Mouse (Mus musculus) limb, embryonic 13.5 days (tissue): ENCODE measurements around the gene Rimbp2. TPM values are rescaled to one million over a fixed set of nuclear protein-coding genes. Genes with fewer than 3 reads are reported as not detected.
"Not testable (repeated sequence)": the region's sequence is repeated elsewhere in the genome, so short reads cannot be mapped to it uniquely, and the experiment has no call there.

Experiments used
- ATAC-seq: fragments of 200-750 bp; cut with Nextera tagmentation; 2 replicates; pipeline ENCODE4 v1.8.0; 2017; ENCODE audit warnings: low read depth, moderate number of reproducible peaks, moderate TSS enrichment; ENCODE audit not compliant: low FRiP score
- H3K27ac ChIP-seq: fragments of 300-500 bp; sonication (generic); 2 replicates; pipeline ENCODE4 v1.5.1; 2015; ENCODE audit warnings: inconsistent platforms, mild to moderate bottlenecking, moderate library complexity
- H3K27me3 ChIP-seq: fragments of 300-500 bp; sonication (generic); 2 replicates; pipeline ENCODE4 v1.6.1; 2015; ENCODE audit warnings: mild to moderate bottlenecking, inconsistent platforms
- H3K36me3 ChIP-seq: fragments of 300-500 bp; sonication (generic); 2 replicates; pipeline ENCODE4 v1.6.1; 2015; ENCODE audit warnings: inconsistent platforms, mild to moderate bottlenecking, moderate library complexity
- H3K4me1 ChIP-seq: fragments of 300-500 bp; sonication (generic); 2 replicates; pipeline ENCODE4 v1.6.1; 2015; ENCODE audit warnings: inconsistent platforms
- H3K4me2 ChIP-seq: fragments of 300-500 bp; sonication (generic); replicated peaks from 2 replicates; pipeline ENCODE4 v1.6.1; 2015; ENCODE audit warnings: inconsistent platforms, mild to moderate bottlenecking, moderate library complexity
- H3K4me3 ChIP-seq: fragments of 300-500 bp; sonication (generic); 2 replicates; pipeline ENCODE4 v1.5.1; 2015; ENCODE audit warnings: moderate library complexity, mild to moderate bottlenecking, inconsistent platforms
- H3K9ac ChIP-seq: fragments of 300-500 bp; sonication (generic); 2 replicates; pipeline ENCODE4 v1.6.1; 2015; ENCODE audit warnings: mild to moderate bottlenecking, inconsistent platforms
- H3K9me3 ChIP-seq: fragments of 300-500 bp; sonication (generic); 2 replicates; pipeline ENCODE4 v1.6.1; 2016; ENCODE audit warnings: inconsistent platforms
- WGBS: fragments of 180-500 bp; shearing (Covaris S2); methylation state at CpG from one replicate; pipeline ENCODE4 v1.1.7; 2015; 5-methylcytosine and 5-hydroxymethylcytosine counted together
- polyA plus RNA-seq: library from polyadenylated mRNA; unstranded; fragments of >200 nt; fragmentation: Nextera tagmentation; extraction: Ambion mirVana; gene quantifications from 2 replicates; pipeline ENCODE4 v1.2.1, GENCODE M21; 2015

The Rimbp2 gene
- polyA plus RNA-seq, 1 experiment from 2014 or later, result 0.04 TPM

DNA sequence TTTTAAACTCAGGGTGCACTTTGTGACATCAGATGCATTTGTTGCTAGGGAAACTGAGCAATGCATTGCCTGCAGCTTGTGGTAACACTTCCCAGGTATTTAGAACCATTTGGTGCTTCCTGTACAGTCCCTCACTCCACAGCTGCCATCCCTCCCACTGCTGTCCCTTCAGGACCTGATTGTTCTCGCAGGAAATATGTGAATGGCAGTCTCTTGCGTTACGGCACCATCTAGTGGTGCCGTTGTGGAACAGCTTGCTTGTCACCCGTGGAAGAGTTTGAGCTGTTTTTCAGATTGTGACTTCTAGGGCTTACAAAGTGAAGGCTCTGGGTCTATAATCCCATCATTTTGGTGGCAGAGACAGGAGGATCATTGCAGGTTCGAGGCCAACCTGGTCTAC, 219.3 kb downstream of the Rimbp2 start:
- Histone ChIP-seq H3K27me3 (0 out of 2 replicates have a peak, but pooled peaks cover 6% of the 10 kb centered on the region), H3K4me3 (no peak overlapping the region), H3K4me1 (no peaks in the 10 kb centered on the region), H3K9me3 (no peaks in the 10 kb centered on the region), H3K36me3 (no peaks in the 10 kb centered on the region), H3K4me2 (no peak overlapping the region), H3K27ac (no peak overlapping the region), H3K9ac (no peak overlapping the region)
- ATAC-seq, result no peak
- WGBS, result 3% methylated on average over 6 of the region's 6 CpGs

DNA sequence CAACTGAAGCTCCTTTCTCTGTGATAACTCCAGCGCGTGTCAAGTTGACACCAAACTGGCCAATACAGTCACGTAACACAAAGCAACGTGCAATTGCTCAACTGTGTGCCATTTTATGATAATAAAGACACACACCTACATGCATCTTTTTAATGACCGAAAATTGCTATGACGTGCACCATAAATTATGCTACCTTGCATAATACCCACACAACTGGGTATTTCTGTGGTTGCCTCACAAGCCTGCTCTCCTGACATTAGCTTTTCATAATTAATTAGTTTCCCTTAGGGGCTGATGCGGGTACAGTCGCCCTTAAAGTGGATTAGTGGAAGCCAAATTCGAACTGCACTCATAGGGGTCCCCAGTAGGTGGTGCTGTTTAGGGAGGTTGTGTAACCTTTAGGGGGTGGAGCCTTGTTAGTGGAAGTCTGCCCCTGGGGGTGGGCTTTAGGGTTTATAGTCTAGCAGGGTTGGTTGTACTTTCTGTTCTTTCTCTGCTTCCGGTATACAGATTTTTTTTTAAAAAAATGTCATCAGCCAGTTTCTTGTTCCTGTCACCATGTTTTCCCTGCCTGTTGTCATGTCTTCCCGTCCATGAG, 220.8 kb downstream of the Rimbp2 start:
- Histone ChIP-seq H3K4me3 (no peak overlapping the region), H3K4me1 (no peaks in the 10 kb centered on the region), H3K27ac (no peak overlapping the region), H3K9me3 (no peaks in the 10 kb centered on the region), H3K27me3 (0 out of 2 replicates have a peak, but pooled peaks cover 6% of the 10 kb centered on the region), H3K9ac (no peak overlapping the region), H3K36me3 (no peaks in the 10 kb centered on the region), H3K4me2 (no peak overlapping the region)
- 71% methylated on average over 11 of the region's 11 CpGs for WGBS
- ATAC-seq, result no peak

DNA sequence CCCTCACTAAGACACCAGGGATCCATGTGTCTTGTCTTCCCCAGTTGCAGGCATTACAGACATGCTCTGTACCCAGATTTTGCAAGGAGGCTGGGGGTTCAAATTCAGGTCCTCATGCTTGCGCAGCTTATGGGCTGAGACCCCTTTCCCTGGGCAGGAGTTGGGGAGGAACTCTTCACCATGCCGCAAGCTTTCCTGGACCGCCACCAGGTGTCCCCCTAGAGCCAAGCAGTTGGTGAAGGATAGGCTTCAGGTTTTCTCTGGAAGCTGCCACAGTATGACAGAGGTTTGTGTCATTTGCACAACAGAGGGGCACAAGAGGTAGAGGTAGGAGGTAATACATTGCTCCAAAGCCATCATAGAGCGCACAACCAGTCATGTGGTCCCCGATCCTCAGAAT, 222.7 kb downstream of the Rimbp2 start:
- Histone ChIP-seq H3K4me1 (no peaks in the 10 kb centered on the region), H3K27ac (no peak overlapping the region), H3K4me3 (no peak overlapping the region), H3K4me2 (no peak overlapping the region), H3K36me3 (no peaks in the 10 kb centered on the region), H3K9me3 (no peaks in the 10 kb centered on the region), H3K27me3 (no peaks in the 10 kb centered on the region), H3K9ac (no peak overlapping the region)
- 46% methylated on average over 5 of the region's 5 CpGs for WGBS
- no peak for ATAC-seq

DNA sequence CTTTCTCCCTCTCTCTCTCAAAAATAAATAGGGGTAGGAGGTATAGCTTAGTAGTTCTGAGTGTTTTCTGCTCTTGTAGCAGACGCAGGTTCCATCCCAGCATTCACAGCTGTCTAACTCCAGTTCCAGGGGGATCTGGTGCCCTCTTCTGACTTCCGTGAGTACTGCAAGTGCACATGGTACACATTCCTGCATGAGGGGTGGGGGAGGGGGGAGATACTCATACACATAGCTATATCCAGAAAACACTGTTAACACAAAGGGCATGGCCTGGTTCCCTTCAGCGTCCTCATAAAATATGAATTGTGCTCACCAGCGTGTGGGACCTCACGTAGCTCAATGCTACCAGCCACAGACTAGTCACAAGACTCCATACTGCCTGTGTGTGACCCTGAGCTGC, 223.9 kb downstream of the Rimbp2 start:
- H3K4me3 ChIP-seq, result no peak overlapping the region
- H3K9me3 ChIP-seq, result no peaks in the 10 kb centered on the region
- no peaks in the 10 kb centered on the region for H3K36me3 ChIP-seq
- 67% methylated on average over 5 of the region's 5 CpGs for WGBS
- no peak for ATAC-seq
- no peak overlapping the region for H3K4me2 ChIP-seq
- H3K9ac ChIP-seq, result no peak overlapping the region
- no peaks in the 10 kb centered on the region for H3K27me3 ChIP-seq
- H3K27ac ChIP-seq, result no peak overlapping the region
- no peaks in the 10 kb centered on the region for H3K4me1 ChIP-seq

DNA sequence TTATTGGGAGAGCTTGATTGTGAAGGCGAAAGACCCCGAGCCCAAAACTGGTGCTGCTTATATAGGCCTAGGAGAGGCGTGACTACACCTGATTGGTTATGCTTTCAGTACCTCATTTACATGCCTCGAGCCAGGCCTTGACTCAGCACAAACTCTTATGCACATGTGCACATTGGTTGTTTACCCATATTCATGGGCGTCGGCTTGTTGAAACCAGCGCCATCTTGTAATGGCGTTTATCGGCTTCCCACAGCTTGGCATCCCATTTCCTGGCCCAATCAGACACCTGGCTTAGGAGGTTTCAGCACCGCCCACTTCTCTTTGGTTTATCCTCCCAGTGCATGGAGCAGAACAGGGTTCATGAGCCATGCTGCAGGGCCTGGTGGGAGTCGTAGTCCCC, 232.8 kb downstream of the Rimbp2 start:
- not testable (repeated sequence) for ATAC-seq, H3K9ac ChIP-seq, H3K4me2 ChIP-seq, H3K27me3 ChIP-seq, H3K4me1 ChIP-seq, H3K4me3 ChIP-seq, H3K36me3 ChIP-seq, H3K27ac ChIP-seq, H3K9me3 ChIP-seq
- 90% methylated on average over 11 of the region's 11 CpGs for WGBS

DNA sequence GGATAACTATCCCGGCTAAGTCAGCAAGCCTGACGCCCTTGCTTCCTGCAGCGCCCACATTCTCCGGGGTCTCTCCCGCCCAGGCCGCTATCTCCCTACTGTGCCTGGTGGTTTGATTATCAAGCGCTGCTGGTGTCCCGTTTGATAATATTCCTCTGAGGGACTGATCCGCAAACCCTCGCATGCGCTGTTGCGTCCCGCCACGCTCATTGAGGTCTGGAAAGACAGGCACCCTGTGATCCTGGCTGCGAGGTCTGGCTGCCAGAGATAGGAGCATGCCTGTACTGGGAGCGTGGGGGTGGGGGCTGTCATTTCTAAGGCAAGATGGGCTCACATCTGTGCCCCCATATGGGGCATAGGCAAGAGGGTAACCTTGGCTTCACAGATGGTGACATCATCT, 238.1 kb downstream of the Rimbp2 start:
- no peaks in the 10 kb centered on the region for H3K36me3 ChIP-seq
- no peak for ATAC-seq

DNA sequence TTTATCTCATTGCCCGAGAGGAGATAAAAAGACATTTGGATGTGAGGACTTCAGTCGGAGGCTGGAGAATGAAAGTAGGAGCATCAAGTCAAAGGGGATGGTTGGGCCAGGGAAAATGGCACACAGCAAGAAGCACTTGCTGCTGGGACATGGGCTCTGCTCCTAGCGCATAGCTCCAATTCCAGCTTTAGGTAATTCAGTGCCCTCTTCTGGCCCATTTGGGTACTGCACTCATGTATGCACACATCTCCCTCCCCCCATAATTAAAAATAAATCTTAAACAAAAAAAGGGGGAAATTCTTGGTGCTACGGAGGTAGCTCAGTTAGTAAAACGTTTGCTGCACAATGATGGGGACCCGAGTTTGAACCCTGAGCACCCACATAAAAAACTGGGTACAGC, 241.4 kb downstream of the Rimbp2 start:
- Histone ChIP-seq H3K36me3 (no peaks in the 10 kb centered on the region), H3K27me3 (no peaks in the 10 kb centered on the region), H3K4me2 (no peak overlapping the region), H3K9ac (no peak overlapping the region), H3K4me1 (no peaks in the 10 kb centered on the region), H3K27ac (no peak overlapping the region), H3K4me3 (no peak overlapping the region), H3K9me3 (no peaks in the 10 kb centered on the region)
- ATAC-seq, result no peak
- 85% methylated on average over 6 of the region's 6 CpGs for WGBS

More for the DNA sequence above, 238.1 kb downstream of the Rimbp2 start:
- Histone ChIP-seq H3K4me3 (no peak overlapping the region), H3K4me2 (no peak overlapping the region), H3K27me3 (no peaks in the 10 kb centered on the region), H3K9ac (no peak overlapping the region), H3K9me3 (no peaks in the 10 kb centered on the region), H3K27ac (no peak overlapping the region), H3K4me1 (no peaks in the 10 kb centered on the region)
- WGBS, result 77% methylated on average over 16 of the region's 16 CpGs

DNA sequence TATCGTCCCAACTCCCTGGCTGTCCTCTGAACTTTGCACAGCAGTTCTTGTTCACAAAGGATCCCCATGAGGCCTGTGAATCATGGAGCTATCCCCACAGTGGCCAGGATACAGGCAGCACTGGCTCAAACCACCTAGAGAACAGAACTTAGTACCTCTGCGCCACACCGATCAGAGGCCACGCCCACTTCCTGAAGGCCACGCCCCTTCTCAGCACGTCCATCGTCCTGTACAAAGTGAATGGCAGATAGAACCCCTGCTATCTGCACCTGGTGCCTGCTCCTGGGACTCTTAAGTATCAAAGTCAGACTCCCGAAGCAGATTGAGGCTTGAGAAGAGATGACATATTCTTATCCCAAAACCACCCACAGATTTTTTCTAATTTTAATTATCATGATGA, 242.7 kb downstream of the Rimbp2 start:
- no peak overlapping the region for H3K9ac ChIP-seq
- no peaks in the 10 kb centered on the region for H3K36me3 ChIP-seq
- no peaks in the 10 kb centered on the region for H3K4me1 ChIP-seq
- no peak for ATAC-seq
- WGBS, result 34% methylated on average over 8 of the region's 8 CpGs
- H3K9me3 ChIP-seq, result peaks cover 7% of the 10 kb centered on the region; the same call in 1 of the 2 replicates
- H3K4me3 ChIP-seq, result no peak overlapping the region
- no peak overlapping the region for H3K27ac ChIP-seq
- no peaks in the 10 kb centered on the region for H3K27me3 ChIP-seq
- no peak overlapping the region for H3K4me2 ChIP-seq

DNA sequence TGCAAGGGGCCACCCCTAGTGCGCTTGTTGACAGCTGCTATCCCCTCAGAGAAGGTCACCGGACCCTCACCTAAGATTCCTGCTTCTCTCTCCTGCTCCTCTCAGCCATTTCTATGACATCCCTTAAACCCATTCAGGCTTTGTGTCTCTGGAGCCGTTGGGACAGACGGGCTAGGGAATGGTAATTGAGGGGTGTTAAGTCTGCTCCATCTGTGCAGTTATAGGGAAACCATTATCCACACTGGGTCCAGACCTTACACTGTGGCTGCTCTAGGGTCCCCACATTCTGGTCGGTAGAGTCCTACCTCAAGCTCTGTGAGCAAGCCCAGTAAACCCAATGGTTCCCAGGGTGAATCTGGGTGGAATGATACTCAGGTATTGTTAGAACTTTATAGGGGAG, 244.4 kb downstream of the Rimbp2 start:
- Histone ChIP-seq H3K27me3 (no peaks in the 10 kb centered on the region), H3K9ac (no peak overlapping the region), H3K4me1 (no peaks in the 10 kb centered on the region), H3K27ac (no peak overlapping the region), H3K36me3 (no peaks in the 10 kb centered on the region), H3K4me2 (no peak overlapping the region), H3K4me3 (no peak overlapping the region), H3K9me3 (peaks cover 7% of the 10 kb centered on the region; the same call in 1 of the 2 replicates)
- ATAC-seq, result no peak
- 68% methylated on average over 5 of the region's 5 CpGs for WGBS

Other genes with a start within 250 kb of the Rimbp2 start
- gene Stx2, start 55.1 kb upstream of the Rimbp2 start, polyA plus RNA-seq, result 28.0 and 30.5 TPM in 2 replicates
- 561 and 579 TPM in 2 replicates for gene Ran, start 66.6 kb upstream of the Rimbp2 start, polyA plus RNA-seq
- gene Adgrd1, start 143.3 kb upstream of the Rimbp2 start, polyA plus RNA-seq, result 0.19 and 0.24 TPM in 2 replicates